Mouse (Mus musculus): ENCODE data around the gene Frmd4a. TPM values are rescaled to one million over a fixed set of nuclear protein-coding genes. Genes with fewer than 3 reads are reported as not detected.

Frmd4a gene
- polyA plus RNA-seq, 1 experiment from 2014 or later = 6.6 TPM

- ATAC-seq (peak; percentile 56; the same call in 1 of the 2 replicates), DNase-seq (peak; percentile 59)
- 66% methylated on average over 15 of the region's 15 CpGs for WGBS (ENCODE audit: insufficient replicate concordance)
- Histone ChIP-seq H3K4me2 (ENCODE audit: low read depth, low read length) (no peak overlapping the region), H3K9me3 (ENCODE audit: low read length) (no peaks in the 10 kb centered on the region), H3K4me3 (ENCODE audit: low read depth, low read length) (no peak overlapping the region), H3K9ac (replicated peaks) (no peak overlapping the region), H3K4me1 (ENCODE audit: insufficient read depth) (no peaks in the 10 kb centered on the region), H3K27ac (ENCODE audit: low read depth) (no peak overlapping the region), H3K36me3 (replicated peaks; ENCODE audit: insufficient read depth, low read length) (peaks cover 81% of the 10 kb centered on the region), H3K27me3 (ENCODE audit: insufficient read depth, low read length) (no peaks in the 10 kb centered on the region)
- TF ChIP-seq EP300 (IDR thresholded peaks at IDR 0.05; ENCODE audit: low read depth) (no peak), CTCF (IDR thresholded peaks at IDR 0.05; ENCODE audit: low read depth) (peak; percentile 86)
Observed at GRCm38 (mm10) chr2:4601034-4601890, 583.7 kb downstream of the Frmd4a start.

- Histone ChIP-seq H3K27ac (ENCODE audit: low read depth) (no peak overlapping the region), H3K27me3 (ENCODE audit: insufficient read depth, low read length) (no peaks in the 10 kb centered on the region), H3K4me3 (ENCODE audit: low read depth, low read length) (no peak overlapping the region), H3K4me1 (ENCODE audit: insufficient read depth) (no peaks in the 10 kb centered on the region), H3K36me3 (replicated peaks; ENCODE audit: insufficient read depth, low read length) (peaks cover 82% of the 10 kb centered on the region), H3K4me2 (ENCODE audit: low read depth, low read length) (no peak overlapping the region), H3K9ac (replicated peaks) (no peak overlapping the region), H3K9me3 (ENCODE audit: low read length) (no peaks in the 10 kb centered on the region)
- 93% methylated on average over 33 of the region's 33 CpGs for WGBS (ENCODE audit: insufficient replicate concordance)
- TF ChIP-seq EP300 (IDR thresholded peaks at IDR 0.05; ENCODE audit: low read depth) (no peak), CTCF (IDR thresholded peaks at IDR 0.05; ENCODE audit: low read depth) (no peak)
- DNase-seq = no peak
- no peak for ATAC-seq
Observed at GRCm38 (mm10) chr2:4603361-4603945, 585.9 kb downstream of the Frmd4a start.

- H3K9ac ChIP-seq (replicated peaks) = no peak overlapping the region
- 95% methylated on average over 3 of the region's 3 CpGs for WGBS (ENCODE audit: insufficient replicate concordance)
- no peak overlapping the region for H3K27ac ChIP-seq (ENCODE audit: low read depth)
- no peak overlapping the region for H3K4me2 ChIP-seq (ENCODE audit: low read depth, low read length)
- DNase-seq = no peak
- no peaks in the 10 kb centered on the region for H3K4me1 ChIP-seq (ENCODE audit: insufficient read depth)
- TF ChIP-seq EP300 (IDR thresholded peaks at IDR 0.05; ENCODE audit: low read depth) (no peak), CTCF (IDR thresholded peaks at IDR 0.05; ENCODE audit: low read depth) (no peak)
- H3K4me3 ChIP-seq (ENCODE audit: low read depth, low read length) = no peak overlapping the region
- H3K27me3 ChIP-seq (ENCODE audit: insufficient read depth, low read length) = no peaks in the 10 kb centered on the region
- peaks cover 89% of the 10 kb centered on the region for H3K36me3 ChIP-seq (replicated peaks; ENCODE audit: insufficient read depth, low read length)
- no peak for ATAC-seq
- no peaks in the 10 kb centered on the region for H3K9me3 ChIP-seq (ENCODE audit: low read length)
Observed at GRCm38 (mm10) chr2:4606559-4606958, 589.0 kb downstream of the Frmd4a start.

- 86% methylated on average over 3 of the region's 3 CpGs for WGBS (ENCODE audit: insufficient replicate concordance)
- DNase-seq (no peak), ATAC-seq (no peak)
- no peak overlapping the region for H3K4me3 ChIP-seq (ENCODE audit: low read depth, low read length)
- H3K9me3 ChIP-seq (ENCODE audit: low read length) = no peaks in the 10 kb centered on the region
- H3K4me1 ChIP-seq (ENCODE audit: insufficient read depth) = no peaks in the 10 kb centered on the region
- peaks cover 87% of the 10 kb centered on the region for H3K36me3 ChIP-seq (replicated peaks; ENCODE audit: insufficient read depth, low read length)
- TF ChIP-seq CTCF (IDR thresholded peaks at IDR 0.05; ENCODE audit: low read depth) = no peak
- TF ChIP-seq EP300 (IDR thresholded peaks at IDR 0.05; ENCODE audit: low read depth) = no peak
- no peak overlapping the region for H3K9ac ChIP-seq (replicated peaks)
- H3K27me3 ChIP-seq (ENCODE audit: insufficient read depth, low read length) = no peaks in the 10 kb centered on the region
- no peak overlapping the region for H3K4me2 ChIP-seq (ENCODE audit: low read depth, low read length)
- H3K27ac ChIP-seq (ENCODE audit: low read depth) = no peak overlapping the region
Observed at GRCm38 (mm10) chr2:4608253-4608652, 590.7 kb downstream of the Frmd4a start.

- DNase-seq = peak; percentile 34
- H3K4me2 ChIP-seq (ENCODE audit: low read depth, low read length) = no peak overlapping the region
- 69% methylated on average over 10 of the region's 10 CpGs for whole genome bisulfite sequencing (ENCODE audit: insufficient replicate concordance)
- no peak overlapping the region for H3K9ac ChIP-seq (replicated peaks)
- H3K27me3 ChIP-seq (ENCODE audit: insufficient read depth, low read length) = no peaks in the 10 kb centered on the region
- H3K27ac ChIP-seq (ENCODE audit: low read depth) = peak overlapping the region; percentile 74
- peak; percentile 54; the same call in 1 of the 2 replicates for TF ChIP-seq EP300 (IDR thresholded peaks at IDR 0.05; ENCODE audit: low read depth)
- no peak for TF ChIP-seq CTCF (IDR thresholded peaks at IDR 0.05; ENCODE audit: low read depth)
- peaks cover 80% of the 10 kb centered on the region for H3K36me3 ChIP-seq (replicated peaks; ENCODE audit: insufficient read depth, low read length)
- peak; percentile 95 for ATAC-seq
- no peaks in the 10 kb centered on the region for H3K9me3 ChIP-seq (ENCODE audit: low read length)
- no peaks in the 10 kb centered on the region for H3K4me1 ChIP-seq (ENCODE audit: insufficient read depth)
- no peak overlapping the region for H3K4me3 ChIP-seq (ENCODE audit: low read depth, low read length)
Observed at GRCm38 (mm10) chr2:4609433-4609832, 591.9 kb downstream of the Frmd4a start.

- Histone ChIP-seq H3K9me3 (ENCODE audit: low read length) (no peaks in the 10 kb centered on the region), H3K9ac (replicated peaks) (no peak overlapping the region), H3K36me3 (replicated peaks; ENCODE audit: insufficient read depth, low read length) (peaks cover 62% of the 10 kb centered on the region), H3K27me3 (ENCODE audit: insufficient read depth, low read length) (no peaks in the 10 kb centered on the region), H3K4me1 (ENCODE audit: insufficient read depth) (no peaks in the 10 kb centered on the region), H3K27ac (ENCODE audit: low read depth) (no peak overlapping the region), H3K4me3 (ENCODE audit: low read depth, low read length) (no peak overlapping the region), H3K4me2 (ENCODE audit: low read depth, low read length) (no peak overlapping the region)
- no peak for DNase-seq
- WGBS (ENCODE audit: insufficient replicate concordance) = 88% methylated on average over 6 of the region's 6 CpGs
- TF ChIP-seq CTCF (IDR thresholded peaks at IDR 0.05; ENCODE audit: low read depth) = no peak
- no peak for TF ChIP-seq EP300 (IDR thresholded peaks at IDR 0.05; ENCODE audit: low read depth)
- no peak for ATAC-seq
Observed at GRCm38 (mm10) chr2:4611295-4611694, 593.8 kb downstream of the Frmd4a start.

All from liver, postnatal 0 days (tissue).